Mouse (Mus musculus): ENCODE measurements around the gene Sec23b. TPM values are rescaled to one million over a fixed set of nuclear protein-coding genes. Genes with fewer than 3 reads are reported as not detected.

Sec23b gene
- total RNA-seq, 4 experiments from 2014 or later, result 44.7 to 60.3 (median 50.8) TPM

DNA sequence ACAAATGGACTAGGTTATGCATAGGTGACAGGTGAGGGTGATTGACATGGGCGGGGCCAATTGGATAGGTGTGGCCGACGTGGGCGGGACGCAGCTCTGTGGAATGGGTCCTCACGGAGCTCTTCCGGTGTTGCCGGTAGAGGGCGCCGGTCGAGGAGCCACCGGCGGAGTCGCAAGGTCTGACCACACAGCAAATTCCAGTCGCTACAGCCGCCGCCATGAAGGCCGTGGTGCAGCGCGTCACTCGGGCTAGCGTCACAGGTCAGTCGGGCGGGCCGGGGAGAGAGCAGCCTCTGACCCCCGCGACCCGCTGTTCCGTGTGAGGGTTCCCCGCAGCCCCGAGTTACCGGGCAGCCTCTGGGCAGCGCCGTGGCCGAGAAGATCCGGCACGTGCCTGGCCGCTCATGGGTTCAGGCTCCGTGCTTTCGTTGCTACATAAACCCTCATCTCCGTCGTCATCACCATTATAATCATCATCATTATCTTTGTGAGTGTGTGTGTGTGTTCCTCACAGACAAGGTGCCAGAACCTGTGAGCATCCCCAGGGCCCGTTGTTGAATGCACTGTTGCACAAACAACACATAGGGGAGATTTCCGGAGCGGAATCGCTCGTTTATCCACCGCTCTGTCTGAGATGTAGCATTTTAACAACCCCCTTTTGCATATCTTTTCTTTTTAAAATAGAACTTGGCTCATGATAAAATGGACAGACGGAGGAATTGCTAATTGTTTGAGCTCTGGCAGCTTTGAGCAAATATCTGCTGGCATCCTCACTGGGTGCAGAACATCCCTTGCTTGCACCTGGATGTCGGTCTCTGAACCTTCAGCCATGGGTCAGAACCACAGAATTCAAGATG lies 44.0 kb downstream of the Sec23b start, which contains the start of gene Dtd1:
Gene Dtd1 (plus strand): TSS at position 67 of the 857 bp plus-strand sequence.
- DNase-seq (ENCODE audit: low spot score in 2 of 2), result peak; percentile 80 to 86

DNA sequence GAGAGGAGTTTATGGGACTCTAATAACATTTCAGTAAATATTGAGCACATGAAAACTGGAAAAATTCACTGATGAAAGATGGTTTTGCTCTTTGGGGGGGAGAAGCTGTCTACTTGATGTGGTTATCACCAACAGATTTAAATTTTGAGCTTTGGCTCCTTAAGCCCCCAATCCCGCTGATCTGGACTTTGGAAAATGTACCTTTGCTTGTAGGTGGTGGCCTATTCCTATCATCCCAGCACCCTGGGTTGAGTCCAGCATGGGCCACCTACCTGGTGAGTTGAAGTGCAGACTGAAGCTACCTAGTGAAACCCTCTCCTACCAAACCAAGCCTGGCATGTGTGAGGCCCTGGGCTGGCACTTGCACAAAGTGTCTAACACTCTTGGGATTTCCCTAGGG lies 45.5 kb downstream of the Sec23b start:
- no peak for DNase-seq (ENCODE audit: low spot score in 2 of 2)

DNA sequence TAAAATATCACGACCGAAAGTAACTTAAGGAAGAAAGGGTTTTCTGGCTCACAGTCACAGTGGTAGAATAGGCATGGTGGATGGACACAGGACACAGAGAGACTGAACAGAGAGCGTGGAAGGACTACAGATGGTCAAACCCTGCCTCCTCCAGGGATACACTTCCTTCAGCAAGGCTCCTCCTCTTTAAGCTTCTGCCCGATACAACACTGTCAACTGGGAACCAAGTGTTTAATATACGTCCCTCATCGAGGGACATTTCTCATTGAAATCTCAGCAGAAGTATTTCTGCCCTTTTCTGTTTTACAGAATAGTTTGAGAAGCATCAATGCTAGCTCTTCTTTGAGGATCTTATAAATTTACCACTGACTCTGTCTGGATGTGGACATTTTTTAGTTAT lies 57.9 kb downstream of the Sec23b start:
- DNase-seq (ENCODE audit: low spot score in 2 of 2), result no peak

DNA sequence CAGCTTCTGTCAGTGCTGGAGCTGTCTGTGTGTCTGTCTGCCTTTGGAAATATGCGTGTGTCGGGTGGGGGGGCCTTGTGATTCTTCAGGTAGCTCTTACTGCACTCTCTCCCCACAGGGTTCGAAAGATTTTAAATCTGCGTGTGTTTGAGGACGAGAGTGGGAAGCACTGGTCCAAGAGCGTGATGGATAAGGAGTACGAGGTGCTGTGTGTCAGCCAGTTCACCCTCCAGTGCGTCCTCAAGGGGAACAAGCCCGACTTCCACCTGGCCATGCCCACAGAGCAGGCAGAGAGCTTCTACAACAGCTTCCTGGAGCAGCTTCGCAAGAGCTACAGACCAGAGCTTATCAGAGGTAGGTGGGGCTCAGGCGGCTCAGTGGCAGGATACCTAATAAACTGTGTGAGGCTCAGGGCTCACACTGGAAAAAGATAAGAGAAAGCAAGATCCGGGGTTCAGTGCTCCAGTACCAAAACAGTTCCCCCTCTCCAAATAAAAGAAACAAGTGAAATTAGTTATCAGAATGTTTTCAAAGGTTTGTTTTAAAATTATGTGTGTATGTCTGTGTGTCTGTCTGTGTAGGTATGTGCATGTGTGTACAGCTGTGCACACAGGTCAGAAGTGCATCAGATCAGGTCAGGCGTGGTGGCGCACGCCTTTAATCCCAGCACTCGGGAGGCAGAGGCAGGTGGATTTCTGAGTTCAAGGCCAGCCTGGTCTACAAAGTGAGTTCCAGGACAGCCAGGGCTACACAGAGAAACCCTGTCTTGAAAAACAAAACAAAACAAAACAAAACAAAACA lies 61.2 kb downstream of the Sec23b start:
- DNase-seq (ENCODE audit: low spot score in 2 of 2), result no peak

DNA sequence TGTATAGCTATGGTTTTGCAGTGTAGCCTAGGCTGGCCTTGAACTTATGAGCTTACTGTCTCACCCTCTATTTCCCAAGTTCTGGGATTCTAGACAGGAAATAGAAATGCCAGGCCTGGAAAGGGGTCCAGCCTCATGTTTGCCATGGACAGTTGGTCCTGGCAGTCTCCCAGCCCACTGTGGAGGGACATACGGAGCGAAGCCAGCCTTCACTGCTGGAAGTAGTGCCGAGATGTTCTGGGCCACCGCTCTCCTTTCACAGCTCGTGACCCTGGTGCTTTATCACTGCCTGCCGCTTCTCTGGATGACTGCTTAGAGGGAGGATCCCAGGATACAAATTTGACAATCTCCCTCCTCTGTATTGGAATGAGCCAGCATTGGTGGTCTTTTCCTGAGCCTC lies 65.5 kb downstream of the Sec23b start:
- DNase-seq (ENCODE audit: low spot score in 2 of 2), result no peak

DNA sequence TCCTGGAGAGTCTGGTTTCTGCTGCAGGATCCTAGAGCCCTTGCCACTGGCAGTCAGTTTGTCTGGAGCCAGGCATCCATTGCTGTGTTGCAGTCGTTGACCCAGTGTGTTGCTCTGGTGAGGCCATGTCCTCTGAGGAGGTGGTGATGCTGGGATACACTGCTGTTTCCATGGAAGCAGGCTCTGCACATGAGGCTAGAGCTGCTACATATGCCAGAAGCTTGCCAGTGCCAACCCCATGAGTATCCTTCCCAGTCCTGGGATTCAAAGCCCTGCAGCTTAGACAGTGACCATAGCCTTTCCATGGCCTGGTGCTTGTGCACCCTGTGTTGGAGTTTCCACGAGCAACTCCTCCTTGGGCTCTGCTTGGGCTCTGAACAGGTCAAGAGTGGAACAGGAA lies 77.5 kb downstream of the Sec23b start:
- no peak for DNase-seq (ENCODE audit: low spot score in 2 of 2)

DNA sequence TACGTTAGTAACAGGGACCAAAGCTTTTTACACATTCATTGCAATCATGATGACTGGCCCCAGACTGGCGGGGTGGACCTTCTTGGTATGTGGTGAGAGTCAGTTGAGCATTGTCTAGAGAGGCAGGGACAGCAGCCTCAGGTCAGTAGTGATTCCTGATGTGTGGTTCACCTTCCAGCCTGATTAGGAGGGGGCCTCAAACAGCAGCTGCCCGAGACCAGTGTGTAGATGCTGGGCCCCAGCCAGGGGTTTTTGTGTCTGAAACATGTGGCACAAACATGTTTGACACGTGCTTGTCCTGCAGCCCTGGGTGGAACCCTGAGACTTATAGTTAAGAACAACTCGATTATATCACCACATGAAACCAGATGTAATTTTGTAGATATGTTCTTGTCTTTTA lies 78.2 kb downstream of the Sec23b start:
- no peak for DNase-seq (ENCODE audit: low spot score in 2 of 2)

DNA sequence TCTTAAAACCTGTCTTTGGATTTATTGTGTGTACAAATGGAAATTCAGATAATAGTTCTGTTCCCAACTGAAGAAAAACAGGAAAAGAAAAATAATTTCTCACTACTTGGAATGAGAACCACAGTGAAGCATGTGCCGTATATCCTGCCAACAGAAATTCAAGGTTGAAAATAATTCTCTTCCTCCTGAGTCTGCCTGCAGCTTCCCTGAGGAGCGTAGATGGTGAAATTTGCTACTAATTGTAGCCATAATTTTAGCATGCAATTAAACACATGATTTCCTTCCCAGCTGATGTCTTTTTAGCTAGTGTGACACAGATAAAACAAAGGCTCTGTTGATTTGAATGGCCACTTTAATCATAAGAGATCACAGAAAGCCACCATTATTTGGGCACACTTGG lies 78.7 kb downstream of the Sec23b start:
- DNase-seq (ENCODE audit: low spot score in 2 of 2), result no peak

DNA sequence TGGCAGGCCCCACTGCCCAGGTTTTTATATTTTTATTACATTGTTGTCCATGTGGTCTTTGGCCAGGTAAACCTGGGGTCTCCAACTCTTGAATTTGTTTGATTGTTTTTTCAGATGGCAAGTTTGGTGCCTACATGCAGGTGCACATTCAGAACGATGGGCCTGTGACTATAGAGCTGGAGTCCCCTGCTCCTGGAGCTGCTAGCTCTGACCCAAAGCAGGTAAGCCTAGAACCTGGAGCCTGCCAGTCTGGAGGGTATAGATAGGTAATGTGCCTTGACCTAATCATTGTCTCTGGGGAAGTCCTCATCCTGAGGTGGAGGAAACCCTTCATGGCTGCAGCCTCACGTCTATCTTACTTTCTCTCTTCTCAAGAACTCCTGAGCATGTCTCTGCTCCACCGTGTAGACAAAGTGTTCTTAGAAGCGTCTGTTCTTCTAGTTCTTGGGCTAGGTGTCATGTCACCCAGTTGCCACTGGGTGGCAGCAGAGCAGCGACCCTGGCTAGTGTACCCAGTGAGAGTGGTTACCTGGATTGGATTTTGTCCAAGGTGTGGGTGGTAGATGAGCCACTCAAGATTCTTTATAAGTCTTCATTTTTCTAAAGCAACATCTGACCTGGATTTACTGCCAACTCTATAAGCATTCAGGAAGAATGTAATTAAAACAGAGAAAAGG lies 79.8 kb downstream of the Sec23b start:
- peak; percentile 54 to 62 for DNase-seq (ENCODE audit: low spot score in 2 of 2)

DNA sequence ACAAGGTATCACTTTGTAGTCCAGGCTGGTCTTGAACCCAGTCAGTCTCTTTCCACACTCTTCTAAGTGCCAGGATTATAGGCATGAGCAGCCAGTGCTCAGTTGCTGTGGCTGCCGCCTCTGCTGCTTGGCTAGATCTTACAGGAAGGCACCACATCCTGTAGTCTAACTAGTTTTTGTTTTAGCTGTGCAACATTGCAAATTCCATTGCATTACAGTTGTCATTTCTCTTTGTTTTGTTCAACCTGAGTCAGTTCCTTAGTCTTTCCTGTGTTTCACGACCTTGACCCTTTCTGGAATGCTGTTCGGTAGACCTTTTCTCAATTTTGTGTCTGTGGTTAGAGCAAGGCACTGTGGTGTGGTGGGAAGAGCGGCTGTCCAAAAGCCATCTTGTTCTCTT lies 81.2 kb downstream of the Sec23b start:
- DNase-seq (ENCODE audit: low spot score in 2 of 2), result no peak

DNA sequence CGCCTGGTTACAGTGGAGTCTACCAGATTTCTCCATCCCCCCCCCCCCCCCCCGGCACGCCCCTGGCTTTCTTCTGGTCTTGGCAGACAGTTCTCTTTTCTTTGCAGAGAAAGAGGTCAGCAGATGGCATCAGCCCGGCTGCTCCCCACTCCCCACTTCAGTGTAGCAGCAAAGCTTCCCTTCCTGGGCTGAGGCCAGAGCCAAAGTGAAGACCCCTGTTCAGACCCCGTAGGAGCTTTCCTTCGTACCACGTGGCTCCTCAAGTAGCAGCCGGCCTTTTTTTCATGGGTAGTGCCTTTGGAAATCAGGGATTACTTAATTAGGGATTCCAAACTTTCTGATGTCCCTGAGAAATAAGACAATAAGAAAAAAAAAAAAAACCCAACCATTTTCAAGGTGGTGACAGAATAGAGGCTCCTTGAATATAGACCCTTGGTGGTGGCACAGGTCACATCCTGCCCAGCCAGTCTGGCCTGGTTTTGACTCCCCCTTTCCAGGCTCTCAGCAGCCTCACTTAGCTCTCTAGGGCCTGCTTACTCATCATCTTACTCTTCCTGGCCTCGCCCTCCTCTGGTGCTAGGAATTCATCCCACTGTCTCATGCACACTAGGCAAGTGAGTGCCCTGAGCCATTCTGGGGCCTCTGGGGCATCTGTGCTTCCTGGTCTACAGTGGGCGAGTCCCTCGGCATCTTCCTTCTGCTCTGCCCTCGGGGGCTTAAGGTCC lies 81.8 kb downstream of the Sec23b start:
- no peak for DNase-seq (ENCODE audit: low spot score in 2 of 2)

DNA sequence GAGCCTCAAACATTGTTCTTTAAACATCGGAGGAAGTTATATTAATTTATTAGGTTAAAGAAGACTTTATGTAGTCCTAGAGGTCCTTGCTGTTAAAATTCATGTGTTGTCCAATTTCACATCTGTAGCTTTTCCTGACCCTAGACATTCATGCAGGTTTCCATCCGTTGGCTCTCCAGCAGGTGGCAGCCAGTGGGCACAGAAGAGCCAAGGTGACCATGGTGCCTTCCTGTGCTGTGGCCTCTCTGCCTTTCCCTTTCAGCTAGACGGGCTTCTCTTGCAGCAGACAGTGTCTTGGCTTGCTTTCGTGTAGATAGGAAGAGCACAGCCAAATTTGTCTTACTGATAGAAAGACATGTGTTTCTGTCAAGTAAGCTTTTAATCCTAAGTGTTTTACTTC lies 82.7 kb downstream of the Sec23b start:
- DNase-seq (ENCODE audit: low spot score in 2 of 2), result no peak

DNA sequence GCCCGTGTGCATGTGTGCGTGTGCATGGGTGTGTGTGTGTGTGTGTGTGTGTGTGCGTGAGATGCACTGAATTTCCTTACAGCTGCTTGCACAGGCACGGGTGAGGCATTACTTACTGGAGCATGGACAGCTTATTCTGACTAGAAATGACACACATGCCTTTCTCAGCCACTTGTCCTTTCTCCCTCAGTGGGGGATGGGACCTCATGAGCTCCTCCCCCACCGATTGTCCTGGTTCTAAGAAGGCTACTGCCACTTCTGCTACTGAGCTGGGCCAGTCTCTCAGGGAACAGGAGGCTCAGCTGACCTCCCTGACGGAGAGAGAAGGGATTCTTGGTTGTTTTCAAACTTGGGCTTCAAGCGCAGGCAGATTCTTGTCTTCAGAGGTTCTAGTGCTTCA lies 84.1 kb downstream of the Sec23b start:
- DNase-seq (ENCODE audit: low spot score in 2 of 2), result no peak

Small RNAs within 50 kb of the gene (microRNA-seq; reads per million reads assigned to microRNA genes)
- gene Gm24823, result 0 reads per million in 2 experiments

Other genes with a start within 250 kb of the Sec23b start
- 1 to 10 TPM; 1.7 to 3.3 (median 2.3) TPM for gene Ovol2, start 224.1 kb upstream of the Sec23b start, total RNA-seq (2022)
- gene Kat14, start 187.2 kb upstream of the Sec23b start, total RNA-seq (2022), result 10 to 100 TPM; 32.0 to 33.9 (median 32.8) TPM
- 10 to 100 TPM in 2 of 4 experiments, 1 to 10 TPM in 2; 6.6 to 12.0 (median 10.4) TPM for gene Pet117, start 187.2 kb upstream of the Sec23b start, total RNA-seq (2022)
- gene Dzank1, start 28.8 kb upstream of the Sec23b start, total RNA-seq (2022), result 100 to 1,000 TPM; 137 to 161 (median 153) TPM
- gene Polr3f, start 28.5 kb upstream of the Sec23b start, total RNA-seq (2022), result 10 to 100 TPM; 26.1 to 30.2 (median 28.0) TPM
- gene Rbbp9, start 5.4 kb upstream of the Sec23b start, total RNA-seq (2022), result 10 to 100 TPM; 25.5 to 28.4 (median 27.4) TPM
- 10 to 100 TPM; 48.3 to 77.4 (median 61.4) TPM for gene Smim26, start 37.8 kb downstream of the Sec23b start, total RNA-seq (2022)
- 10 to 100 TPM; 59.2 to 73.7 (median 68.7) TPM for gene Dtd1, start 43.7 kb downstream of the Sec23b start, total RNA-seq (2022)